Mouse (Mus musculus) ovary, adult 18-20 months (tissue): ENCODE data around the gene Stat4.
"Not testable (repeated sequence)": the region's sequence is repeated elsewhere in the genome, so short reads cannot be mapped to it uniquely, and the experiment has no call there.

Experiments used
- DNase-seq: peaks from one replicate; pipeline ENCODE4 v3.0.0; 2022; ENCODE audit warnings: low spot score, mixed read lengths

Gene Stat4

GRCm38 (mm10) chr1:52034816-52035752 is 48.1 kb downstream of the Stat4 start:
- DNase-seq: no peak

- DNase-seq: no peak
Observed at GRCm38 (mm10) chr1:52039151-52039550, 52.2 kb downstream of the Stat4 start.

GRCm38 (mm10) chr1:52039626-52040025 is 52.7 kb downstream of the Stat4 start:
- DNase-seq: no peak

DNA sequence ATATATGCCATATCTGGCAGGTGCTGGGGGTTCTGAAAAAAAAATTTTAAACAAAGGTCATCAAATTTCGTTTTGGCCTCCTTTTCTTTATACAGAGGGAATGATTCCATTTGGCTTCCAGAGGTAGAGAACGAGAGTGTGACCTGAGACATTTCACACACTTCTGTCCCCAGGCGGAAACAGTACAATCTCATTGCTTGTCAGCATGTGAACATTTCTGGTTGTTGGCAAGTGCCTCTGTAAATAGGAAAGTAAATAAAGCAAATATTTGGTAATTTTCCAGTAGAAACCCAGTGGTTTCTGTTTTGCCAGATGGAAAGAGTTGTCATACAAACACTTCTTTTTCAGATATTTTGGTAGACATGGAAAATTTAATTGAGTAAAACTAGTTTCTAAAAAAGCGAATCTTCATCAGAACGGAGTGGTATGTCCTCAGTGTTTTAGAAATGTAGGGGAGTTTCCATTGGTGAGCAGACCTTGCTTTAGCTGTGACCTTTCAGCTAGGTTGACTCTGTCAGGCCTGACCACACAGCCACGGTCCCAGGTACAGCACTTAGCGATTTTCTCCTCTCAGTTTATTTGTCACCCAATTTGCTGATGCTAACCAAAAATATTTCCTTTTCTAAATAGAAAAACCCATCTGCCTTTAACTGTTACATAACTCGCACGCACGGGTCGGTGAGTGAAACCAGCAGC is 53.6 kb downstream of the Stat4 start:
- DNase-seq: no peak

- DNase-seq: no peak
Observed at GRCm38 (mm10) chr1:52043191-52043590, 56.2 kb downstream of the Stat4 start.

DNA sequence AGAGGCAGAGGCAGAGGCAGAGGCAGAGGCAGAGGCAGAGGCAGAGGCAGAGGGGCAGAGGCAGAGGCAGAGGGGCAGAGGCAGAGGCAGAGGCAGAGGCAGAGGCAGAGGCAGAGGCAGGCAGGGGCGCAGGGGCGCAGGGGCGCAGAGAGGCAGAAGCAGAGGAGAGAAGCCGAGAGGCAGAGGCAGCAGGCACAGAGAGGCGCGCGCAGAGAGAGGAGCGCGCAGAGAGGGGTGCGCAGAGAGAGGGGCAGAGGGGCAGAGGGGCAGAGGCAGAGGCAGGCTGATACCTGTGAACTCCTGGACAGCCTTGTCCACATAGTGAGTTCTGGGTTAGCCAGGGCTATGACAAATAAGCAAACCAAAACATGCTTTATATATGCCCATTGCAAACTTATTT is 59.9 kb downstream of the Stat4 start:
- not testable (repeated sequence) for DNase-seq

GRCm38 (mm10) chr1:52048711-52049110 is 61.8 kb downstream of the Stat4 start:
- DNase-seq: no peak

DNA sequence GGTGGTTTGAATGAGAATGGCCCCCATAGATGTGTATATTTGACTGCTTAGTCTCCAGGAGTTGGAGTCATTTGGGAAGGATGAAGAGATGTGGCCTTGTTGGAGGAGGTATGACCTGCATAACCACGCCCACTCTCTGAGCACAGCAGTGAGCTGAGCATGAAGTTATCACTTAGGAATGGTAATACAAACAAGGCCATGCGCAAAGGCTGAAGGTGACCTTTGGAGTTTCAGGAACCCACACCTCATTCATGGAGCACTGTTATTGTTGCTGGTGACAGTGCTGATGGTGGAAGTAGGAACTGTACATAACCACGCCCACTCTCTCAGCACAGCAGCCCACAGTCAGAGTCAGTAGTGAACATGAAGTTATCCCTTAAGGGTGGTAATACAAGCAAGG is 62.9 kb downstream of the Stat4 start:
- DNase-seq: no peak

GRCm38 (mm10) chr1:52051542-52051941 is 64.6 kb downstream of the Stat4 start:
- DNase-seq: no peak

- no peak for DNase-seq
Observed at GRCm38 (mm10) chr1:52052910-52053309, 66.0 kb downstream of the Stat4 start.

- DNase-seq: no peak
Observed at GRCm38 (mm10) chr1:52055947-52056346, 69.0 kb downstream of the Stat4 start.

DNA sequence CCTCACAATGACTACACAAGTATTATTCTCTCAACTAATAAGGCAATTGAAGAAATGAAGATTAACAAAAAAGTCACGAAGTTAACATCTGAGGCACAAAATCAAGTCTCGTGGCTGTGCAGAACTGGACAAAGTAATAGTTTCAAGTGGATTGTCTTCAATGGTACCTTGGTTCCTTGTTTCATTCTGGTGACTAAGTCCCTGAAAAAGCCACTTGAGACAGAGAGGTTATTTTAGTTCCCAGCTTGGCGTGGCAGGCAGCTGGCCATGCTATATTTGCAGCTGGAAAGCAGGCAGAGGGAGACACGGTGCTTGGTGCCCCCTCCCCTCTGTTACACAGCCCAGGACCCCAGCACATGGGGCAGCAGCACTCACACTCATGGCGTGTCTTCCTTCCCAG is 70.2 kb downstream of the Stat4 start:
- no peak for DNase-seq

- DNase-seq: no peak
Observed at GRCm38 (mm10) chr1:52066276-52066675, 79.3 kb downstream of the Stat4 start.

DNA sequence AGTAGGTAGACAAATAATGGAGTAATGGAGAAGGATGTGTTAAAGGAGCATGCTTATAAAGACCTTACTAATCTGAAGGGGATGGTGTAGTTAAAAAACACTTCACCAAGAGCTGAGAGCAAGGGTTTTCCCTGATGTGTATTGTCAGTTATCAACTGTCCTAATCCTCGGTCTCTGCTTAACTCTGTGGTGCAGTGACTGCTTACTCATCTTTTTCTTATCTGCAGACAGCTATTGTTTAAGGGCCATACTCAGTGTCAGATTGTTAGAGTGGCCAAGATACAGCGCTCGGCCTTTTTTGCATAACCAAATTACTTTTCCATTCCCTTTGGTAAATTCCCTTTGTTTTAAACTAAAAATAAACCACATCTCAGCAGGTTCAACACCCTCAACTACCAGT is 79.7 kb downstream of the Stat4 start:
- DNase-seq: no peak

DNA sequence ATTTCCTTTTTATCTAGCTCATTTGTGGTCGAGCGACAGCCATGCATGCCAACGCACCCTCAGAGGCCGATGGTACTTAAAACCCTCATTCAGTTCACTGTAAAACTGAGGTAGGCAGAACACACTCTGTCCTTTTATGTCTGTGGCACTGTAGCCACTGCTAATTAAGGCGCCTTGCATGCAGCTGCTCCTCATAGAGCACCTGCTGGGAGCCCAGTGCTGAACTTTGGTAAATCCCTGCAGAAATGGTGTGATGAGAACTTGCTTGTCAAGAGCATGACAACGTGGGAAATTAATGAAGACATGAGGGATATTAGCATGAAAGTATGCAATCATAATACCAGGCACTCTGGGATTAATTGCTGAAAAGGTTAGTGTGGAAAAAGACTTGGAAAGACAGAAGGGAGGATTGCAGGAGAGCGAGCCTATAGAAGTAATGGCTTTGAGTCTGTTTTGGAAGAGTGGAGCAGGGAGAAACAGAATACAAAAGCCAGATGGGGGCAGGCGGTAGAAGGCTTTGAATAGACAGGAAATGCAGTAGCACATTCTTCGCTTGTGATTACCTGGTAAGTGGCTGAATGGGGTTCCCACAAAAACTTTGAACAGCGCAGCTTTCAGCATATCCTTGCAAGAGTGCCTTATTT is 92.9 kb downstream of the Stat4 start:
- no peak for DNase-seq

DNA sequence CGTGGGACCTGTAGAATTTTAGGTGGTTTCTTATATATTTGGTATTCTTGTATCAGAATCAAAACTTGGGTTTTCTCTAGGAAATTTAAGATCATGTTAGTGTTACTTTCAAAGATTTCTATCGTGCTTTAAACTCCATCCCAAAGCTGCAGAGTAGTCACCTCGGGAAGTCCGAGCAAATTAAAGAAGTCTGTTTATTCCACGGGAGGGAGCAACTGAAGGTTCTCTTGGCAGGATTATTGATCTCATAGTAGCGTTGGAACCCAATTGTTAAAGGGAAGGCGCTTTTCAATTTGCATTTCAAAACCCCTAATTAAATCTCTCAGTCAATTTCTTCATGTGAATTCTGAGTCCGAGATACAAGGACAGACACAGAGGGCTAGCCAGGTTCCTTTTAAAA is 93.4 kb downstream of the Stat4 start:
- DNase-seq: no peak

GRCm38 (mm10) chr1:52086236-52086635 is 99.3 kb downstream of the Stat4 start:
- DNase-seq: no peak

- DNase-seq: no peak
Observed at GRCm38 (mm10) chr1:52087128-52087527, 100.2 kb downstream of the Stat4 start.

GRCm38 (mm10) chr1:52088634-52089033 is 101.7 kb downstream of the Stat4 start:
- no peak for DNase-seq

DNA sequence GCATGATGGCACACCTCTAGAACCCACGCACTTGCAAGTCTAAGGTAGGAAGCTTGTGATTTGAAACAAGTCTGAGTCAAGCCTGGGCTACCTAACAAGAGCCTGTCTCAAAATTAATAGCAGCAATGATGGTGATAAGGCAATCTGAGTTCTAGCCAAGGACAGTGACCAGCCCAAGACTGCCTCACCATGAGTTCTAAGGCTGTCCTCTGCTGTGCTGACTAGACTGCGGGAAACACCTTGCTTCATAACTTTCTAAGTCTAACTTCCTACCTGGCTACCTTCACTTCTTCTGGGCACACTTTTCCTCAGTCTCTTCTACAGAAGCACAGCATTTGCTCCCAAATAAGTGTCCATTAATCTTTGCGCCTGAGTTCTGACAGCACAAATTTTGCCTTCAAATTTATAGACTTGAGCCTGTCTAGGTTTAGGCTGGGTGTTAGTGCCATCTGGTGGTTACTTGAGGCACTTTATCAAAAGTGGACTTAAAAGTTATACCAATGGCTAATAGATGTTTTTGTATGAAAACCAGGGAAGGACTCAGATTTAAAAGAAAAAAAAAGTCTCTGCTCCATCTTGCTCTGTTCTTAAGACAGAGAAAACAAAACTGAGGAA is 111.8 kb downstream of the Stat4 start:
- DNase-seq: no peak

- no peak for DNase-seq
Observed at GRCm38 (mm10) chr1:52100496-52100895, 113.5 kb downstream of the Stat4 start.

- DNase-seq: no peak
Observed at GRCm38 (mm10) chr1:52102795-52103194, 115.8 kb downstream of the Stat4 start.
